Mouse (Mus musculus) thymus, adult 2 months (tissue): ENCODE results near the gene Fbxo39. TPM values are rescaled to one million over a fixed set of nuclear protein-coding genes. Genes with fewer than 3 reads are reported as not detected.
"Not testable (repeated sequence)": the region's sequence is repeated elsewhere in the genome, so short reads cannot be mapped to it uniquely, and the experiment has no call there.

Experiments used
- DNase-seq: peaks from one replicate; pipeline ENCODE4 v3.0.0; 2021
- H3K27ac ChIP-seq: fragments of 200-500 bp; 2 replicates; pipeline ENCODE4 v1.5.1; 2012; ENCODE audit warnings: low read length, control low read depth; ENCODE audit not compliant: control insufficient read depth, insufficient read depth
- H3K27me3 ChIP-seq: fragments of 200-500 bp; 2 replicates; pipeline ENCODE4 v1.6.1; 2012; ENCODE audit warnings: mild to moderate bottlenecking, low read length, moderate library complexity, mixed read lengths; ENCODE audit not compliant: control insufficient read depth, insufficient read depth
- H3K36me3 ChIP-seq: fragments of 200-500 bp; 2 replicates; pipeline ENCODE4 v1.6.1; 2012; ENCODE audit warnings: mild to moderate bottlenecking, low read length, moderate library complexity; ENCODE audit not compliant: control insufficient read depth, insufficient read depth
- H3K4me1 ChIP-seq: fragments of 200-500 bp; replicated peaks from 2 replicates; pipeline ENCODE4 v1.6.1; 2012; ENCODE audit warnings: low read length; ENCODE audit not compliant: control insufficient read depth, insufficient read depth
- H3K4me3 ChIP-seq: fragments of 200-500 bp; 2 replicates; pipeline ENCODE4 v1.5.1; 2012; ENCODE audit warnings: mild to moderate bottlenecking, low read length, control low read depth, moderate library complexity; ENCODE audit not compliant: control insufficient read depth, insufficient read depth
- CTCF ChIP-seq: fragments of 200-500 bp; IDR thresholded peaks from 2 replicates; pipeline ENCODE4 v1.5.1; 2012; ENCODE audit warnings: mild to moderate bottlenecking, control low read depth, low read length, moderate library complexity, borderline replicate concordance; ENCODE audit not compliant: control insufficient read depth, poor library complexity, insufficient read depth; ENCODE audit errors: extremely low read depth
- POLR2A ChIP-seq: fragments of 200-500 bp; IDR thresholded peaks from 2 replicates; pipeline ENCODE4 v1.6.1; 2012; ENCODE audit warnings: mild to moderate bottlenecking, low read length, control low read depth, moderate library complexity; ENCODE audit not compliant: control insufficient read depth, poor library complexity, insufficient read depth; ENCODE audit errors: extremely low read depth
- WGBS: fragments of 180-500 bp; shearing (Covaris S2); methylation state at CpG from one replicate; pipeline ENCODE4 v1.1.7; 2018; 5-methylcytosine and 5-hydroxymethylcytosine counted together
- polyA plus RNA-seq: library from polyadenylated mRNA; depleted of rRNA; stranded (reverse); fragments of >200 nt; gene quantifications from 2 replicates; pipeline ENCODE4 v1.2.3, GENCODE M21; 2012

Gene Fbxo39
- polyA plus RNA-seq, 1 experiment: 0.18 TPM

DNA sequence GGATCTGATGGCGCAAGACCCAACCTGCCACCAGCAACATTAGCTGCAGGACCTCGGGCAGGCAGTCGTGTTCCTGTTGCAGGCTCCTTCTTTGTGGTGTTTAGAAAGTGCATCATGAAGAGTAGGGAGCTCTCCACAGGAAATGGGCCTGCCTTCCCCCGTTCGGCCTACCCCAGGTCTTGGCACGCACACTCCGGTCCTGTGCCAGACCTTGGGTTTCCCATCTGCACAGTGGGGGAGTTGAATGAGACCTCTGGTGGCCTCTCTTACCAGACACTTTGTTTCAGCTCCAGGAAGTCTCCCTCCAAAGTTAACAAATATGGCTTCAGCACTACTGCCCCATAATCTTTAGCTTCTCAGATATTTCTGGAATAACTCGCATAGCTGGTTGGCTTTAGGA lies 22.5 kb downstream of the Fbxo39 start:
- TF ChIP-seq POLR2A (no peak), CTCF (no peak)
- no peak for DNase-seq
- Histone ChIP-seq H3K27ac (no peak overlapping the region), H3K27me3 (no peaks in the 10 kb centered on the region), H3K4me3 (no peak overlapping the region), H3K36me3 (no peaks in the 10 kb centered on the region), H3K4me1 (no peaks in the 10 kb centered on the region)
- 77% methylated on average over 8 of the region's 8 CpGs for WGBS

DNA sequence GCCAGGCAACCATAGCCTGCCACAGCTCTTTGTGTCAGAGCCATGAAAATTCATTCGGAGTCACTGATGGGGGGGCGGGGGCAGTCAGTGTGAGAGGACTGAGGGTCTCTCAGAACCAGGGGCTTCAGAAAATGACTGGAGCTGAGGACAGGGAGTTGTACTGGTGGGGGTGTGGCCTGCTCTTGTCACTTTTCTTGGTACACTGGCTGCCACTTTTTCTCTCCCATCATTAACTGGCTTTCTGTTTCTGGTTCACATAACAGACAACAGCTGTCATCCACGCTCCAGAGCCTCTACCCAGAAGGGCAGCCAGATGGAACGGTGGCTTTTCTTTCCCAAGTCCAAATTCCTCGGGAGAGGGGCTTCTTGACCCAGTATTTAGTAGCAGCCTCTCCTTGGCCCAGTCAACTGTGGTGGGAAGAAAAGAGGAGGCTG lies 24.2 kb downstream of the Fbxo39 start:
- no peak overlapping the region for H3K4me3 ChIP-seq
- H3K36me3 ChIP-seq: no peaks in the 10 kb centered on the region
- no peak for TF ChIP-seq CTCF
- no peak for TF ChIP-seq POLR2A
- no peak overlapping the region for H3K27ac ChIP-seq
- H3K27me3 ChIP-seq: no peaks in the 10 kb centered on the region
- H3K4me1 ChIP-seq: no peaks in the 10 kb centered on the region
- 87% methylated on average over 5 of the region's 5 CpGs for WGBS
- no peak for DNase-seq

DNA sequence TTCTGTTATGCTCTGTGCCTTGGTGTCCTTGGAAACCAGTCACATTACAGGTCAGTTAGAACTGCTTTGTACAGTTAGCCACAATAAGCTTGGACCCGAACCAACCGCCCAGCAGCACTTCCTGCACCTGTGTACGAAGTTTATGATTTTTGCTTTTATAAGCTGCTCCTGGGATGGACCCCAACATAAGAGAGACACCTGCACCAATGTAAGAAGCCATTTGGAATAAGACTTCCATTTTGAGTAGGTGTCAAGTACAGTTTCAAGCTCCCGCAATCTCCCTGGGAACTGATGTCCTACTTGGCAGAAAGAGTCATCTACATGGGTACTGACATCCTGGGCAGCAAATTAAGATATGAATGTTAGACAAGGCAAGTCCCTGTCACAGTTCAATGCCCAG lies 25.5 kb downstream of the Fbxo39 start:
- H3K4me1 ChIP-seq: no peaks in the 10 kb centered on the region
- H3K4me3 ChIP-seq: no peak overlapping the region
- no peaks in the 10 kb centered on the region for H3K36me3 ChIP-seq
- no peaks in the 10 kb centered on the region for H3K27me3 ChIP-seq
- no peak for TF ChIP-seq POLR2A
- TF ChIP-seq CTCF: no peak
- H3K27ac ChIP-seq: no peak overlapping the region
- DNase-seq: no peak
- WGBS: 51% methylated on average over 4 of the region's 4 CpGs

DNA sequence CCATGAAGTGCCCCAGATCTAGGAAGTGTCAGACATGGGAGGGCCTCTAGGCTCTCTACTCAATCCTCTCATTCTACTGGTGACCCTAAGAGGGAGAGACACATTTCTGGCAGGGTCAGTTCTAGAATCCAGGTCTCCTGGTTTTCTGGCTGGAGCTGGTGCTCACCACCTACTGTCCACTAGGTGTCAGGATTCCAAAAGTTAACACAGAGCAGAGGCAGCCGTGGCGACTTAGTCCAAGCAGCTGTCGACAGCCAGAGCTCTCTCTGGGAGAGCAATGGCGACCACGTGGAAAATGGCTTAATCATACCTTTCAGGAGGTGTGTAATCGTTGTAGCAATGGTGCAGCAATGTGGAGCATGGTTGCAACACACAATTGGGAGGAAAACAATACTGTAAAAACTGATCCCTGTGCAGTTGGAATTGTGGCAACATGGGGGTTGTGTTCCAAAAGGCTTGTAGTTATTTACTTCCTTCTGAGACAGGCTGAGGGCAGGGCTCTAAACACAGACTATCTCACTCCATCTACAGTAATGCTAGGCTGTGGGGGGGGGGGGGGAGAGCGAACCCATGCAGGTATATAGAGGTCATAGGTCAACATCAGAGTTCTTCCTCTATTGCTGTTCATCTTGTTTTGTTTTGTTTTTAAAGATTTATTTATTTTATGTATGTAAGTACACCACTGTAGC lies 28.4 kb downstream of the Fbxo39 start:
- WGBS: 13% methylated on average over 7 of the region's 7 CpGs
- Histone ChIP-seq H3K4me1 (no peaks in the 10 kb centered on the region), H3K27me3 (no peaks in the 10 kb centered on the region), H3K27ac (no peak overlapping the region), H3K36me3 (no peaks in the 10 kb centered on the region), H3K4me3 (no peak overlapping the region)
- peak; percentile 28 for DNase-seq
- TF ChIP-seq CTCF (peak; percentile 52; the same call in 1 of the 2 replicates), POLR2A (no peak)

DNA sequence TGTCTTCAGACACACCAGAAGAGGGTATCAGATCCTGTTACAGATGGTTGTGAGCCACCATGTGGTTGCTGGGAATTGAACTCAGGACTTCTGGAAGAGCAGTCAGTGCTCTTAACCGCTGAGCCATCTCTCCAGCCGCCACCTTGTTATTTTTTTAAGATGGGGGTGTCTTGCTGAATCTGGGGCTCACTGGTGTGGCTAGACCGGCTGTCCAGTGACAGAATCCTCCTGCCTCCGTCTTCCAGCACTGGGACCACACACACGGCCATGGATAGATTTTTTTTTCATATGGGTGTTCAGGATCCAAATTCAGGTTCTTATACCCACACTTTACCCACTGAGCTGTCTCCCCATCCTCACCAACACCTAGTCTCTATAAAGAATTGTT lies 29.0 kb downstream of the Fbxo39 start:
- not testable (repeated sequence) for DNase-seq, H3K4me3 ChIP-seq, H3K27me3 ChIP-seq, H3K36me3 ChIP-seq, H3K4me1 ChIP-seq, H3K27ac ChIP-seq
- WGBS: 93% methylated on average over 5 of the region's 5 CpGs

DNA sequence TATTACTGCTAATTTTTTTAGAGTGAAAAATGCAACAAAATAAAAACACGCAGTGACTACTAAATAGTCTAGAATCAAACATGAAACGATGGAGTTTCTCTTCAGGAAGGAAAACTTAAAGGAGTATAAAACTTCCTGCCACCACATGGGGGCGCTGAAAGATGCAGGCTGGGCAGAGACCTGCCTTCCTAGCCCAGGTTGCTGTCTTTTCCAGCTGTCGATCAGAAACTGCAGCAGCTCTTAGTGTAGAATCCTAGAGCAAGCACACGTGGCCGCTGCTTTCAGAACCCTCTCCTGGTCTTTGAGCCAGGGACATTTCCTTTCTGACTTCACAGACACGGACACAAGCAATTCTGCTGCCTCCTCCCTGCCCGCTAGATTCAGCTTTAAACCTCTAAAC lies 29.7 kb downstream of the Fbxo39 start:
- DNase-seq: peak; percentile 41
- no peak for TF ChIP-seq CTCF
- TF ChIP-seq POLR2A: no peak
- H3K36me3 ChIP-seq: no peaks in the 10 kb centered on the region
- no peak overlapping the region for H3K4me3 ChIP-seq
- no peak overlapping the region for H3K27ac ChIP-seq
- H3K4me1 ChIP-seq: no peaks in the 10 kb centered on the region
- WGBS: 51% methylated on average over 8 of the region's 8 CpGs
- no peaks in the 10 kb centered on the region for H3K27me3 ChIP-seq

DNA sequence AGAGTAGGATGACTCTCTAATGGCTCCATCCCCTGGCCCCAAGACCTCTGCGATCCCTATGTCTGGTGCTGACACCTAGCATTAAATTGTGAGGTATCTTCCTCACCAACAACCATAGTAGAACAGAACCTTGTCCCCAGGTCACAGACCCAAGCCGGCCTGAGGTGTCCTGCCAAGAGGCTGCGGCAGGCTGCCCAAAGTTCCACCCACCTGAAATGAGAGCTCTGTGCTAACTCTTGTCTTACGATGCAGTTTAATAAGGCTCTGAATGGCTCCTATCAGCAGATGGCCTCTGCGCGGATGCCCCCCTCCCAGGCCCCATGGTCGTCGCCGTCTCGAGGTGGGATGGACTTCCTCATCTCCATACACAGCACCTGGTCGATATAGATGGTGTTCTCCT lies 30.2 kb downstream of the Fbxo39 start:
- H3K4me3 ChIP-seq: no peak overlapping the region
- no peaks in the 10 kb centered on the region for H3K27me3 ChIP-seq
- no peak for TF ChIP-seq POLR2A
- no peak for TF ChIP-seq CTCF
- H3K27ac ChIP-seq: no peak overlapping the region
- no peaks in the 10 kb centered on the region for H3K36me3 ChIP-seq
- 89% methylated on average over 11 of the region's 11 CpGs for WGBS
- no peak for DNase-seq
- H3K4me1 ChIP-seq: no peaks in the 10 kb centered on the region
